Mouse (Mus musculus) T-helper 1 cell (primary cell): ENCODE measurements around the gene Dpep2nb.

Source experiments
- in situ Hi-C: fragments of 300-600 bp; cut with MboI, MseI; formaldehyde crosslinking; loops from one replicate; pipeline ENCODE4 v1.15.1; 2025; ENCODE audit warnings: high pct_unique_total_duplicates

The Dpep2nb gene

DNA sequence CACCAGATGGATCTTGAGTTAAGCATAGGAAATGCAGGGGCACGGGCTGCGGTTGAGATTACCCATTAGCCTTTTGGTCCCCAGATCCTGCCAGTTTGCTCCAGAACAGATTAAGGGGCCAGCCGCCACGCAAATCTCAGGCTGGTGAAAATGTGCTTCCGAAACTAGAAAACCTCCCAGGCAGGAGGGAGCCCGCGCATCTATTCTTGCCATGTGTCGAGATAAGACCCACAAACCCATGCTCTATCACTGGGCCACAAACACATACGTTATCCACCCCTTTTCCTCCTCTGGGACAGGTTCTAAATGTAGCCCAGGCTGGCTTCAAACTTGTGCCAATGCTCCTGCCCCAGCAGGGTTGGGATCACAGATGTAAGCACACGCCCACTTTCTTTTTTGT is 44.2 kb downstream of the Dpep2nb start:
- in situ Hi-C loops: no loop called here

DNA sequence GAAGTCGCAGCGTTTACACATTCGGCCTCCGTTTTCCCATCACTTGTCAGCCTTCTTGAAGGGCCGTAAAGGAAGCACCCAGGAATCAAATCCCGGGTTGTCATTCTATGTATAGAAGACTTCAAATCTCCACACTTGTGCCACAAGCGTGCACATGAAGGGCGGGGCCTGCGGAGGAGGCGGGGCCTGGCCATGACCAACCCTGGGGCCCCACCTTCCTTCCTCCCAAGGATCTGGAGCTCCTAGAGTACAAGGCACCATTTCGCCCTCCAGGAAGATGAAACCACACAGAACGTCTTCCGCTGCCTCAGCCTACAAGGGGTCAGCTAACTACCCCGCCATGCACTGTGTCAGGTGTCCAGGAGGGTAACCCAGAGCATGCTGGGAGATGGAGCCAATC is 44.7 kb downstream of the Dpep2nb start:
- in situ Hi-C loops: no loop called here

DNA sequence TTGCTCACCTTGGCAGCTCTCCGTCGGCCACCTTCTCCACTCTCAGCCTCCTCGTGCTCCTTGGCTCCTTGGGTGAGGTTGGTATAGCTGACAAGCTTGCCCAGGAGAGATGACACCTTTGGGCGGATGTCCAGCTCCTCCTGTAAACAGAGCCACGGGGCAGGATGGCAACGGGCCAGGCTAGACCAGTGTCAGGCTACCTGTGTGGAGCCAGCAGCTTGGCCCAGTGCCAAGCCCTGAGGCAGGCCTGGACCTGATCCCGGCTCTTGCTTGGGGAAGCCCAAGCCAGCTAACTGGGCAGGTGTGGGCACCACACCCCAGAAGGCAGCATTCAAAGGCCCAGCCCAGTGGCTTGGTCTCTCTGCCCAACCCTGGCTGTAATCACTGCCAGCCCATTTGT is 46.4 kb downstream of the Dpep2nb start:
- in situ Hi-C loops: no loop called here

DNA sequence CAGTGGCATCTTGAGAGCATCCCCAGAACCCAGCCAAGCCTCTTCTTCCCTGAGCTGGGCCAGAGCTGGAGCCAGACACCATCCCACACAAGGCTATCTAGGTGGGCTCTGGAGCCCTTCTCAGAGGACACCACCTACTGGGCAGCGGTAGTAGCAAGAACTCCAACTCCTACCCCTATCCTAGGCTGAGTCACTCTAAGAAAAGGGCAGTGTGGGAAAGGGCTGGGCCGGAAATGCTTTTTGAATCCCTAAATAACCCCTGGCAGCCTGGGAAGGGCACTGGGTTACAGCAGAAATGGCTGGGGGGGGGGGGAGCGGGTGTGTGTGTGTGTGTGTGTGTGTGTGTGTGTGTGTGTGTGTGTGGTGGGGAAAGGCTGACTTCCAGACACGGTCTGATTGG is 48.0 kb downstream of the Dpep2nb start:
- in situ Hi-C loops: no loop called here

DNA sequence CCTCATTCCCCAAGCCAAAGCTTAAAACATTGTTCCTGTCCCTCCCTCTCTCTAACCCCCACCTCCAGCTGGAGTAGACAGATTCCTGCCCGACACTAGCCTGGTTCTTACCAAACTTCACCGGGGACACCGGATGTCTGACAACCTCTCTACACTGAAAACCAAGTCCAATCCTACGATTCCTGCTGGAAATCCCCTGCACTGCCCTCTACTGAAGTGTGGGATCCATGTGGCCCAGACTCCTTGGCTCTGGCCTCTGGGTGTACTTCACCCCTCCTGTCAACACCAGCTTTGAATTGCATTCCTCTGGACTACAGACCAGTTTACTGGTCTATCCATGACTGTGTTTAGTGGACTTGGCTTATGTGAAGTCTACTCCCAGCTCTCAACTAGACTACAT is 49.2 kb downstream of the Dpep2nb start:
- in situ Hi-C loops: no loop called here

DNA sequence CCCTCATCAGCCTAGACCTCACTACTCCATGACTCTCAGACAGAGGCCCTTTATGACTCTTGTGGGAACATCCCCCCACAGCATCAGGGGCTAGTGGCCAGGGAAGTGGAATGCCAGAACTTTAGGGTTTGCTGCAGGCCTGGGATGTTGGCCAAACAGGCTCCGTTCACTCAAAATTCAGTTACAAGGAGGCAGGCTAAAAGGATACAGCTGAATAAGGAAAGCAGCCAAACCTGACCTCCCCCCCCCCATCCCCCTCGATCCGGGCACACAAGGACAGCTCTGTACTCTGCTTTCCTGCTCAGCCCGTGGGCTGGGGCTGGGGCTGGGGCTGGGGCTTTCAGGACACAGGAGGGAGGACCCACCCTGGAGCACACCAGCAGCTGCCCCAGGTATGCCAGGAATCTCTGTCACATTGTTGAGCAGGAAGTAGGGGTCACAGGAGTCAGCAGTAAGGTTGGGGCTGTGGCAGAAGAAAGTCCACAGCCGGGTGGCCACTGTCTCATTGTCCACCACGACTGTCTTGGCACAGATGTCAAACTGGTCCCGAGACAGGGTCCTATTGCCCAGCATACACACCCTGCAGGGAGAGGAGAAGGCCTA is 54.6 kb downstream of the Dpep2nb start:
- in situ Hi-C loops: no loop called here

DNA sequence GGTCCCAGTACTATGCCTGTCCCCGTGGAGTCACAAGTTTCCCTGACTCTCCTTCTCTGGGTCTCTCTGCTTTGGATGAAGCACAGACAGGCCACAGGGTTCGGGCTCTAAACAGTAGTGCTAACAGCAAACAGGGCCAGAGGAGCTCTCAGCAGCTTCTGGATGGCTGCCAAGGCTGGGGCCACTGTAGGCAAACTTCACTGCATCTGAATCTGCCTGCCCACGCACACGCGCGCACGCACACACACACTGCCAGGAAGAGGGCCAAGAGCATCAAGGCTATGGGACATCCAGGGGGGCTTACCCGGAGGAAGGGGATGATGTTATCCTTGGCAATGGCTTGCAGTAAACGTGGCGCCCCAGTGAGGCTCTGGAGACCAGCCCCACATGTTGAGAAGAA is 56.4 kb downstream of the Dpep2nb start:
- in situ Hi-C loops: no loop called here
